Mouse (Mus musculus): ENCODE results near the gene Anapc2. TPM values are rescaled to one million over a fixed set of nuclear protein-coding genes. Genes with fewer than 3 reads are reported as not detected.
A peak's percentile ranks its signal among the peaks of the same experiment; 100 is the strongest.

Anapc2 gene
- polyA plus RNA-seq, 1 experiment from 2014 or later: 137 TPM

DNA sequence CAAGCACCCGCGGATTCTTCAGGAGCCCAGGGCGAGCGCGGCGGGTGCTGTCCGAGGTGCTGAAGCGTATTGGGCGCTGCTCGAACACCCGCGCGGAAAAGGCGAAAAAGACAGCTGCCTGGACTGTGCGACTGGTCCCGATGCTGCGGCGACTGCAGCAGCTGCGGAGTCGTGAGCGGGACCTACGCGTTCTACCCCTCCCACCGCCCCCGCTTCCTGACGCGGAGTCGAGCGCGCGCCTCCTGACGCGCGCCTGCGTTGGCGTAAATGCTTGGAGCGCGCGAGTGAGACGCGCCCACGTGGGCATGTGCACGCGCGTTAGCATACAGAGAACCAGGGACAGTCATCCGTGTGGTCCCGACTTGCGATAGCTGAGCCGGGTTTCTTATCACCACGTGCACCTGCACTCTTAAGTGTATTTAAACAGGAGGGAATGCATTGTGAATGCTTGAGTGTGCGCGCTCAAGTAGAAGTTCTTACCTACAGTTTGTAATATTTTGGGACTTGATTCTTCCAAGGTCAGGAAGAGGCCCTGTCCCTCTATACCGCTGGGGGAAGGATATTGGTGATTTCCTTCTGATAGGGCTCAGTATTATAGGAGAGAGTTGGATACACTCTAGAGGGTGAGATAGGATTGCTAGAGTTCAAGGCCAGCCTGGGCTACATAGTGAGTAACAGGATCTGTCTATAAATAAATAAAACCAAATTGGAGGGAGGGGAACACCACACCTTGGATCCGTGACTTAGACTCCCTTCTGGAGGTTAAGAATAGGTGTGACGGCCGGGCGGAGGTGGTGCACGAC is 46.9 kb downstream of the Anapc2 start, which contains the start of gene Grin1:
TSS of gene Grin1 (minus strand) at position 217 of the 803 bp plus-strand sequence.
- no peaks in the 10 kb centered on the region for H3K9me3 ChIP-seq (ENCODE audit: control insufficient read depth, low read length)
- peaks cover 10% of the 10 kb centered on the region for H3K27me3 ChIP-seq (replicated peaks; ENCODE audit: control insufficient read depth, insufficient read depth, low read length)
- peak within 1 kb of the TSS; percentile 60 for H3K4me3 ChIP-seq (ENCODE audit: low read length)
- H3K4me2 ChIP-seq (ENCODE audit: low read length): peak within 1 kb of the TSS; percentile 69
- peaks cover 12% of the 10 kb centered on the region for H3K4me1 ChIP-seq (ENCODE audit: control insufficient read depth, insufficient read depth, low read depth, low read length)
- peak; percentile 88 for ATAC-seq
- H3K9ac ChIP-seq (ENCODE audit: low read depth, low read length): peak within 1 kb of the TSS; percentile 75
- H3K36me3 ChIP-seq (ENCODE audit: control insufficient read depth, insufficient read depth, low read length): no peaks in the 10 kb centered on the region
- peak within 1 kb of the TSS; percentile 89 for H3K27ac ChIP-seq (ENCODE audit: low read depth, low read length)
- WGBS: 9% methylated on average over 58 of the region's 58 CpGs

DNA sequence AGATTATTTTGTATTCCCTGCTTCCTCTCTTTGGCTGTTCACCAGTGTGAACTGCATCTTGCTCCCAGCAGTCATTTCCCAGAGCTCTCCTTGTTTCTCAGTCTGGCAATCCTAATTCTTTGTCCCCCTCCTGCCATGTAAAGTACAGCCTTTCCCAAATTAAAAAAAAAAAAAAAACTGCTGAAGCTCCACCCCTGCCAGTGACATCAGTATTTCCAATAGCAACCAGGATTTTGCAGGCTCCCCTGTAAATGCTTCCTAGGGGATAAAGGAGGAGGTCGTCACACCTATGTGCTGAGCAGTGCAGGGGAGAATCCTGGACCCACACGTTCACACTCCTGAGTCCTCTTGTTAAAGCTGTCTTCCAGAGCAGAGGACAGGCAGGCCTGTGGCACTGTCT is 47.8 kb downstream of the Anapc2 start:
- peaks cover 12% of the 10 kb centered on the region for H3K4me1 ChIP-seq (ENCODE audit: control insufficient read depth, insufficient read depth, low read depth, low read length)
- 44% methylated on average over 2 of the region's 2 CpGs for WGBS
- no peak overlapping the region for H3K4me3 ChIP-seq (ENCODE audit: low read length)
- 0 out of 2 replicates have a peak, but pooled peaks cover 3% of the 10 kb centered on the region for H3K27me3 ChIP-seq (replicated peaks; ENCODE audit: control insufficient read depth, insufficient read depth, low read length)
- no peak overlapping the region for H3K27ac ChIP-seq (ENCODE audit: low read depth, low read length)
- H3K36me3 ChIP-seq (ENCODE audit: control insufficient read depth, insufficient read depth, low read length): no peaks in the 10 kb centered on the region
- H3K9ac ChIP-seq (ENCODE audit: low read depth, low read length): no peak overlapping the region
- no peak overlapping the region for H3K4me2 ChIP-seq (ENCODE audit: low read length)
- ATAC-seq: no peak
- H3K9me3 ChIP-seq (ENCODE audit: control insufficient read depth, low read length): no peaks in the 10 kb centered on the region

DNA sequence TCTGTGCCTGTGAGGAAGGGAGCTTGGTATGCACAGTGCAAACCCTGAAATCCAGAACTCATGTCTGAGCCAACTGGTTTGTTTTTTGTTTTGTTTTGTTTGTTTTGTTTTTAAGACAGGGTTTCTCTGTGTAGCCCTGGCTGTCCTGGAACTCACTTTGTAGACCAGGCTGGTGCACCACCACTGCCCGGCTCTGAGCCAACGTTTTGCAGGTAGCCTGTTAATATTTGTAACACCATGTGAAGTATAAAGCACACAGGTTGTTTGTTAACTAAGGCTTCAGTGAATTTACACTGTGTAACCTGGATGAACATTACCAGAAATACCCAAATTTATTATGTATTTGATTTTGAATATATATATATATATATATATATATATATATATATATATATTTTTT is 53.8 kb downstream of the Anapc2 start:
- Histone ChIP-seq H3K4me2 (ENCODE audit: low read length) (no peak overlapping the region), H3K27me3 (replicated peaks; ENCODE audit: control insufficient read depth, insufficient read depth, low read length) (peaks cover 5% of the 10 kb centered on the region), H3K4me1 (ENCODE audit: control insufficient read depth, insufficient read depth, low read depth, low read length) (no peaks in the 10 kb centered on the region), H3K27ac (ENCODE audit: low read depth, low read length) (no peak overlapping the region), H3K9me3 (ENCODE audit: control insufficient read depth, low read length) (no peaks in the 10 kb centered on the region), H3K36me3 (ENCODE audit: control insufficient read depth, insufficient read depth, low read length) (no peaks in the 10 kb centered on the region), H3K4me3 (ENCODE audit: low read length) (no peak overlapping the region), H3K9ac (ENCODE audit: low read depth, low read length) (no peak overlapping the region)
- 80% methylated on average over 2 of the region's 2 CpGs for WGBS
- ATAC-seq: no peak

DNA sequence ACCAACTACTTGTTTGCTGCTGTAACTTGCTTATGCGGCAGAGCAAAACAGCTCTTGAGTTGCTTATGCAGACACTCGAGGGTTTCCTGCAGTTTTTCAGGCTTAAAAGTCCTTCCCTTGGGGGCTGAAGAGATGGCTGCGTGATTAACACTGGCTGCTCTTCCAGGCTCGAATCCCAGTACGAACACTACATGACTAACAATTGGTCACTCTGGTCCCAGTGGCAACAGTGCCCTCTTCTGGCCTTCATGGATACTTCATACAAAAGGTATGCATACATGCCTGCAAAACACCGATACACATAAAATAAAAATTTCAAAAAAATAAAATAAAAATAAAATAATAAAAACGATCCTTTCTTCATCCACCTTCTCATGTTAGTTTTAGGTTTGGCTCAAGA is 56.2 kb downstream of the Anapc2 start:
- no peak for ATAC-seq
- Histone ChIP-seq H3K9me3 (ENCODE audit: control insufficient read depth, low read length) (no peaks in the 10 kb centered on the region), H3K4me3 (ENCODE audit: low read length) (no peak overlapping the region), H3K27me3 (replicated peaks; ENCODE audit: control insufficient read depth, insufficient read depth, low read length) (peaks cover 5% of the 10 kb centered on the region), H3K27ac (ENCODE audit: low read depth, low read length) (no peak overlapping the region), H3K4me1 (ENCODE audit: control insufficient read depth, insufficient read depth, low read depth, low read length) (peaks cover 11% of the 10 kb centered on the region), H3K36me3 (ENCODE audit: control insufficient read depth, insufficient read depth, low read length) (no peaks in the 10 kb centered on the region), H3K9ac (ENCODE audit: low read depth, low read length) (no peak overlapping the region), H3K4me2 (ENCODE audit: low read length) (no peak overlapping the region)
- 33% methylated on average over 7 of the region's 7 CpGs for WGBS

DNA sequence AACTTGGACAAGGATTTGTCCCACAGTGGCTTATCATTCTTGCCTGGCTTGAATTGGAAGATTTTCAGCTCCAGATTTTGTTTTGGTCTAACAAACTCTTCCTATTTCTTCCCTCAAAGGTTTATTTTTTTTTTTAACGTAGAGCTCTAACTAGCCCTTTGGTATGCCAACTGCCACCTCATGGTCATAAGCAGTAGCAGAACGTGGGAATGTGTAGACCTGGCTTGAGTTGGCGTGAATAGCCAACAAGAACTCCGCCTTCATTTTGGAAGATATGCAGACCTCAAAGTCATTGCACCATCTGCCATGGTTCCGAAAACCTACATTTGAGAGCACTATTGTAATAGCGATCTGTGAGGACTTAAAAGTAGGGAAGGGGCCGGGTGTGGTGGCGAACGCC is 59.2 kb downstream of the Anapc2 start:
- Histone ChIP-seq H3K27me3 (replicated peaks; ENCODE audit: control insufficient read depth, insufficient read depth, low read length) (peaks cover 2% of the 10 kb centered on the region), H3K9me3 (ENCODE audit: control insufficient read depth, low read length) (no peaks in the 10 kb centered on the region), H3K27ac (ENCODE audit: low read depth, low read length) (no peak overlapping the region), H3K4me2 (ENCODE audit: low read length) (peak overlapping the region; percentile 86), H3K4me3 (ENCODE audit: low read length) (peak overlapping the region; percentile 94), H3K36me3 (ENCODE audit: control insufficient read depth, insufficient read depth, low read length) (0 out of 2 replicates have a peak, but pooled peaks cover 6% of the 10 kb centered on the region), H3K9ac (ENCODE audit: low read depth, low read length) (peak overlapping the region; percentile 80), H3K4me1 (ENCODE audit: control insufficient read depth, insufficient read depth, low read depth, low read length) (peaks cover 15% of the 10 kb centered on the region)
- no peak for ATAC-seq
- WGBS: 55% methylated on average over 9 of the region's 9 CpGs

DNA sequence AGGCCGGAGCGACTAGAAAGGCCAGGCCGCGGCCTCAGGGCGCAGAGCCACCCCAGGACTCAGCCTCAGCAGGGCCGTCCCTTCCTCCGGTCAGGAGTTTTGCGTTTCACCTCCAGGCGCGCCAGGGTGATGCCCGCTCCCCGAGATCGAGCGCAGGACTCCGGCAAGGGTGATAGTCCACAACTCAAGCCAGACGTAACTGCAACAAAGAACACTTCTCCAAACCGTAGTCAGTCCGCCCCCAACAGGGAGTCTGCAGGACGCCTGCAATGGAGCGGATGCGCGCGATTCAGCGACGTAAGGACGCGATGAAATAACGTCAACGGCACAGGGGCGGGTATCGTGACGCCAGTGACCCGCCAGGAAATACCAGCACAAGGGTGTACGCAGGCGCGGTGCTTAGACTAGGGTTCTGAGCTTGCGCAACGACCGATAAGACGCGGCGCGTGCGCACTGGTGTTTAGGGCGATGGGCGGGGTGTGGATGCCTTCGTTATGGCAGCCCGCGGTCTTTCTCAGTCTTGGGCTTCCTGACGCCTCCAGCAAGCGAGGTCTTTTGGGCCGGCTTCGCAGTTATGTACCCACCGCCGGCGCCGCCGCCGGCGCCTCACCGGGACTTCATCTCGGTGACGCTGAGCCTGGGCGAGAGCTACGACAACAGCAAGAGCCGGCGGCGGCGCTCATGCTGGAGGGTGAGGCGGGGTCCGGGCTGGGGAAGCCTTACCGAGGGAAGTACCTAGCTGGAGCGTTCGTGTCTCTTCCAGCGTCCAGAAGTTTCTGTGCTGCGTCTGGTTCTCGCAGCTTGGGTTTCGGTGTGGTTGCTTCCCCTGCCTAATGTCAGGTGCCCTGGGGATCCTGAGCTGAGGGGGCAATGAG is 60.2 kb downstream of the Anapc2 start, which contains the start of gene Man1b1:
TSS of gene Man1b1 (plus strand) at position 53 of the 875 bp plus-strand sequence.
- Histone ChIP-seq H3K9ac (ENCODE audit: low read depth, low read length) (peak within 1 kb of the TSS; percentile 96), H3K4me3 (ENCODE audit: low read length) (peak within 1 kb of the TSS; percentile 94), H3K36me3 (ENCODE audit: control insufficient read depth, insufficient read depth, low read length) (peaks cover 11% of the 10 kb centered on the region), H3K27me3 (replicated peaks; ENCODE audit: control insufficient read depth, insufficient read depth, low read length) (no peaks in the 10 kb centered on the region), H3K4me1 (ENCODE audit: control insufficient read depth, insufficient read depth, low read depth, low read length) (peaks cover 15% of the 10 kb centered on the region), H3K4me2 (ENCODE audit: low read length) (peak within 1 kb of the TSS; percentile 96), H3K9me3 (ENCODE audit: control insufficient read depth, low read length) (no peaks in the 10 kb centered on the region), H3K27ac (ENCODE audit: low read depth, low read length) (peak within 1 kb of the TSS; percentile 88)
- WGBS: under 1% methylated on average over 78 of the region's 78 CpGs
- ATAC-seq: peak; percentile 99

DNA sequence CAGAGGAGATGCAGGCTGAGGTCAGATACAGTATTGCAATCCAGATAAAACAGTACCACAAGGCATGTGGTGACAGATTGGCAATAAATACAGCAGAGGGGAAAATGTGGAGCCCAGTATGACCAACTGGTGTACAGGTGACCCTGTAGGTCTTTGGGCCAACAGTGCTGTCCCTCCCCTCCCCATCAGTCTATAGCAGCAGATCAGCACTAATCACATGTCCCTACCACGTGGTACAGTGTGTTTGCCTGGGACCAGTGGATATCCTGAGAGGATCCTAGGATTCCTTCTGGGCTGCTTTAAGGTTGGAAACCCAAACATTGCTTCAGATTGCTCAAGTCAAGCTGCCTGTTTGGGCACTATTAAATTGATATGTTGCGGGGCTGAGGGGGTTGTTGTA is 61.3 kb downstream of the Anapc2 start:
- peak overlapping the region; percentile 94 for H3K4me3 ChIP-seq (ENCODE audit: low read length)
- no peak for ATAC-seq
- H3K9me3 ChIP-seq (ENCODE audit: control insufficient read depth, low read length): no peaks in the 10 kb centered on the region
- H3K4me1 ChIP-seq (ENCODE audit: control insufficient read depth, insufficient read depth, low read depth, low read length): peaks cover 15% of the 10 kb centered on the region
- no peaks in the 10 kb centered on the region for H3K27me3 ChIP-seq (replicated peaks; ENCODE audit: control insufficient read depth, insufficient read depth, low read length)
- H3K27ac ChIP-seq (ENCODE audit: low read depth, low read length): no peak overlapping the region
- peak overlapping the region; percentile 96 for H3K4me2 ChIP-seq (ENCODE audit: low read length)
- H3K36me3 ChIP-seq (ENCODE audit: control insufficient read depth, insufficient read depth, low read length): peaks cover 21% of the 10 kb centered on the region
- WGBS: 72% methylated on average over 2 of the region's 2 CpGs
- peak overlapping the region; percentile 96 for H3K9ac ChIP-seq (ENCODE audit: low read depth, low read length)

Measured in hindbrain, embryonic 16.5 days (tissue).